Mouse (Mus musculus) CH12.LX (cell line): Measurements from ENCODE around the gene Luc7l3. TPM values are rescaled to one million over a fixed set of nuclear protein-coding genes. Genes with fewer than 3 reads are reported as not detected.
A peak's percentile ranks its signal among the peaks of the same experiment; 100 is the strongest.

ENCODE experiments used
- DNase-seq: peaks from one replicate; pipeline ENCODE4 v3.0.0-alpha.2; 2013; ENCODE audit errors: extremely low read depth
- H3K27ac ChIP-seq: 2 replicates; pipeline ENCODE4 v1.5.1; 2012; ENCODE audit warnings: low read depth, mild to moderate bottlenecking, control low read depth, moderate library complexity; ENCODE audit not compliant: insufficient read depth
- H3K27me3 ChIP-seq: replicated peaks from 2 replicates; pipeline ENCODE3; 2012; ENCODE audit warnings: inconsistent platforms
- H3K36me3 ChIP-seq, 2 experiments: replicated peaks in 1 of 2; 2 replicates each; pipeline versions ENCODE3 to v1.6.1; 2012; ENCODE audit warnings: inconsistent platforms in 1 of 2, low read length in 1 of 2, mild to moderate bottlenecking in 1 of 2, mixed read lengths in 1 of 2, moderate library complexity in 1 of 2; ENCODE audit not compliant: control insufficient read depth in 1 of 2, insufficient read depth in 1 of 2
- H3K4me1 ChIP-seq, 2 experiments: 2 replicates each; pipeline ENCODE4 v1.6.1; 2012; ENCODE audit warnings: inconsistent platforms in 1 of 2, moderate library complexity in 1 of 2; ENCODE audit not compliant: insufficient read depth in 2 of 2, control insufficient read depth in 1 of 2
- H3K4me2 ChIP-seq: 2 replicates; pipeline ENCODE4 v1.6.1; 2012; ENCODE audit warnings: low read depth, mild to moderate bottlenecking, control low read depth; ENCODE audit not compliant: poor library complexity, insufficient read depth, severe bottlenecking
- H3K4me3 ChIP-seq, 3 experiments: fragments of 150-350 bp in 1 of 3; sonication (generic) in 1 of 3; replicated peaks in 1 of 3; 2 replicates each; pipeline versions ENCODE3 to v1.5.1; 2011 to 2012; ENCODE audit warnings: low read depth in 2 of 3, low read length in 2 of 3, mild to moderate bottlenecking in 2 of 3, moderate library complexity in 2 of 3, control low read depth in 1 of 3, improper control_type of control experiment in 1 of 3, inconsistent platforms in 1 of 3, mixed read lengths in 1 of 3; ENCODE audit not compliant: poor library complexity in 1 of 3
- H3K79me2 ChIP-seq: replicated peaks from 2 replicates; pipeline ENCODE4 v1.6.1; 2012; ENCODE audit warnings: mild to moderate bottlenecking, moderate library complexity; ENCODE audit not compliant: control insufficient read depth, poor library complexity, insufficient read depth, severe bottlenecking; ENCODE audit errors: extremely low read depth
- H3K9ac ChIP-seq: 2 replicates; pipeline ENCODE4 v1.6.1; 2012; ENCODE audit warnings: low read depth, mild to moderate bottlenecking, control low read depth, moderate library complexity; ENCODE audit not compliant: insufficient read depth
- H3K9me3 ChIP-seq: replicated peaks from 2 replicates; pipeline ENCODE3; 2012; ENCODE audit warnings: low read length, inconsistent platforms, mixed read lengths
- CHD1 ChIP-seq: IDR thresholded peaks from 2 replicates; pipeline ENCODE4 v1.6.1; 2012; ENCODE audit warnings: low read depth, low read length, improper control_type of control experiment, inconsistent platforms
- IRF4 ChIP-seq: IDR thresholded peaks from 2 replicates; pipeline ENCODE4 v1.6.1; 2014; ENCODE audit warnings: low read depth, mild to moderate bottlenecking, inconsistent platforms, low read length, improper control_type of control experiment
- JUN ChIP-seq: IDR thresholded peaks from 2 replicates; pipeline ENCODE4 v1.6.1; 2011; ENCODE audit warnings: low read depth, mild to moderate bottlenecking, low read length, improper control_type of control experiment, moderate library complexity; ENCODE audit not compliant: insufficient read depth
- KAT2A ChIP-seq: IDR thresholded peaks from 2 replicates; pipeline ENCODE4 v1.6.1; 2012; ENCODE audit warnings: low read length, improper control_type of control experiment, inconsistent platforms; ENCODE audit not compliant: insufficient replicate concordance
- NELFE ChIP-seq: IDR thresholded peaks from 2 replicates; pipeline ENCODE4 v1.6.1; 2011; ENCODE audit warnings: low read depth, low read length, improper control_type of control experiment
- POLR2AphosphoS2 ChIP-seq: IDR thresholded peaks from 2 replicates; pipeline ENCODE4 v1.6.1; 2011; ENCODE audit warnings: low read depth, low read length, improper control_type of control experiment
- SIN3A ChIP-seq: IDR thresholded peaks from 2 replicates; pipeline ENCODE4 v1.6.1; 2012; ENCODE audit warnings: low read length, improper control_type of control experiment, inconsistent platforms
- USF1 ChIP-seq: IDR thresholded peaks from 2 replicates; pipeline ENCODE4 v1.6.1; 2014; ENCODE audit warnings: low read depth, mild to moderate bottlenecking, inconsistent platforms, low read length, improper control_type of control experiment
- ZC3H11A ChIP-seq: IDR thresholded peaks from 2 replicates; pipeline ENCODE4 v1.6.1; 2012; ENCODE audit warnings: low read depth, mild to moderate bottlenecking, inconsistent platforms, low read length, improper control_type of control experiment
- ZMIZ1 ChIP-seq: IDR thresholded peaks from 2 replicates; pipeline ENCODE4 v1.6.1; 2012; ENCODE audit warnings: low read depth, mild to moderate bottlenecking, inconsistent platforms, low read length, improper control_type of control experiment
- dilution Hi-C: fragments of 300-500 bp; cut with MboI; formaldehyde crosslinking; loops from 2 replicates; pipeline ENCODE4 v1.14.3; 2020; ENCODE audit warnings: low sequenced_read_pairs; ENCODE audit not compliant: extremely low pct_unique_long_range_greater_than_20kb, extremely low pct_ligation_motif_present
- in situ Hi-C: fragments of 300-500 bp; cut with MboI; formaldehyde crosslinking; loops from 3 replicates; pipeline ENCODE4 v1.14.3; 2019; ENCODE audit warnings: low sequenced_read_pairs, low pct_ligation_motif_present, low pct_unique_long_range_greater_than_20kb, mixed read lengths
- polyA plus RNA-seq: library from polyadenylated mRNA; unstranded; fragments of >175 nt; gene quantifications from 2 replicates; pipeline ENCODE4 v1.2.1, GENCODE M21; 2012; ENCODE audit warnings: low read depth; ENCODE audit not compliant: insufficient read length
- total RNA-seq, 2 experiments: library from RNA; depleted of rRNA; stranded (reverse); fragments of 300-350 nt in 1 of 2; fragments of >200 nt in 1 of 2; gene quantifications; 2 replicates each; pipeline ENCODE4 v1.2.3; 2012 to 2014

Luc7l3 gene
- total and polyA plus RNA-seq, 3 experiments: 57.7 to 246 (median 69.8) TPM

GRCm38 (mm10) chr11:94316528-94316927, 5.3 kb downstream of the Luc7l3 start:
- TF ChIP-seq IRF4 (no peak), CHD1 (peak; percentile 59; the same call in 1 of the 2 replicates), JUN (no peak), ZC3H11A (no peak), KAT2A (no peak), SIN3A (no peak), ZMIZ1 (no peak)

DNA sequence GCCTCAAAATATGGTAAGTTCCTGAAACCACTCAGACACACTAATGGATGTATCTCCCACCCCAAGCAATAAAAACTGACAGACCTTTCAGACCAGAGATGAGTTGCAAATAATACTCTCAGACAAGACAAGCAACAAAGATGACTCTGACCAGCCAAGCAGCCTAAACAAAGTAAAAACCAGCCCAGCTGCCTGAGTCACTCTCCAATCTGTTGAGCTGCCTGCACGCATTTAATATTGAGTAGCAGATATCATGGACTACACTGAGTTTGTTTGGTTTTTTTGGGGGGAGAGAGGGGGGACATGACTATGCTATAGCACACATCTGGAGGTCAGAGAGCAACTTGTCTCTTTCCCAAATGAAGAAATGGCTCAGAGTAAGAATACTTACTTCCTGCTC, 6.5 kb downstream of the Luc7l3 start:
- Histone ChIP-seq H3K4me3 (no peak overlapping the region), H3K4me2 (peak overlapping the region; percentile 5), H3K27ac (no peak overlapping the region), H3K79me2 (peaks cover 100% of the 10 kb centered on the region), H3K9me3 (no peaks in the 10 kb centered on the region), H3K9ac (no peak overlapping the region), H3K36me3 (peaks cover 4 to 77% of the 10 kb centered on the region in 2 experiments), H3K4me1 (peaks cover 13 to 93% of the 10 kb centered on the region in 2 experiments; a peak in 3 of 4 replicates), H3K27me3 (no peaks in the 10 kb centered on the region)
- in situ Hi-C loops: no loop called here
- dilution Hi-C loops: no loop called here
- TF ChIP-seq NELFE: no peak
- 0 out of 2 replicates have a peak, but pooled peaks have one; percentile 0 for TF ChIP-seq POLR2AphosphoS2
- DNase-seq: no peak

More at GRCm38 (mm10) chr11:94316528-94316927, 5.3 kb downstream of the Luc7l3 start:
- no peaks in the 10 kb centered on the region for H3K27me3 ChIP-seq
- in situ Hi-C loops (no loop called here), dilution Hi-C loops (no loop called here)
- peaks cover 100% of the 10 kb centered on the region for H3K79me2 ChIP-seq
- peak overlapping the region; percentile 96 for H3K4me2 ChIP-seq
- H3K27ac ChIP-seq: no peak overlapping the region
- peaks cover 2 to 66% of the 10 kb centered on the region in 2 experiments for H3K36me3 ChIP-seq
- H3K4me3 ChIP-seq: no peak overlapping the region
- peaks cover 13 to 85% of the 10 kb centered on the region in 2 experiments; a peak in 3 of 4 replicates for H3K4me1 ChIP-seq
- no peak for DNase-seq
- H3K9ac ChIP-seq: peak overlapping the region; percentile 50; the same call in 1 of the 2 replicates
- no peaks in the 10 kb centered on the region for H3K9me3 ChIP-seq

DNA sequence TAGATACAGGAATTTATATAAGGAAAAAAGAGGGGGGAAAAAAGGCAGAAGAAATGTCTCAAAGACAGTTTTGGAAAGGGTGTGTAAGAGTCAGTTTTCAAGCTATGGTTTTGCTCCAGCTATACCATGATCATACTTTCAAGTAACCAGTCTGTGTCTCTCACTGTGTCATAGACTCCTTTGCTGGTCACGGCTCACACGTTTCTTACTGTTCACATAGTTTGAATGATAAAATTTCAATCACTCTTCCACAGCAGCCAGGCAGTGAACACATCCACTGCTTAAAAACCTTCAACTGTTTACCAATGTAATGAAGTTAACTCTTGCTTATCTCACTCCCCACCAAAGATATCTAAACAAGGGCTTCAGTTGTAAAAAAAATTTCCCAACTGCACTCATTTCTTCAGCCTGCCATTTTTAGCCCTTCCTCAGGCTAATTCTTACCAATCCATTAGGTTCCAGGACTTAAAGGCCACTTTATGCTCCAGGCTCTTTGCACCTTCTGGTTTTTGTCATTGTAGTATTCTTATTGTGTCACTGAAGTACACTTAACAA, 7.6 kb downstream of the Luc7l3 start:
- no peak overlapping the region for H3K4me3 ChIP-seq
- H3K79me2 ChIP-seq: peaks cover 99% of the 10 kb centered on the region
- no peak for DNase-seq
- no peaks in the 10 kb centered on the region for H3K9me3 ChIP-seq
- peak overlapping the region; percentile 37; the same call in 1 of the 2 replicates for H3K4me2 ChIP-seq
- peaks cover 7 to 73% of the 10 kb centered on the region in 2 experiments for H3K36me3 ChIP-seq
- H3K27ac ChIP-seq: no peak overlapping the region
- TF ChIP-seq CHD1: 0 out of 2 replicates have a peak, but pooled peaks have one; percentile 11
- no peak for TF ChIP-seq USF1
- no peaks in the 10 kb centered on the region for H3K27me3 ChIP-seq
- in situ Hi-C loops: no loop called here
- H3K4me1 ChIP-seq: peaks cover 13 to 84% of the 10 kb centered on the region in 2 experiments; a peak in 3 of 4 replicates
- dilution Hi-C loops: no loop called here
- no peak overlapping the region; the same call in 1 of the 2 replicates for H3K9ac ChIP-seq
